Mouse (Mus musculus): Measurements from ENCODE around the gene Calhm3. TPM values are rescaled to one million over a fixed set of nuclear protein-coding genes. Genes with fewer than 3 reads are reported as not detected.

The Calhm3 gene
- polyA plus RNA-seq, 1 experiment from 2014 or later, result not detected

DNA sequence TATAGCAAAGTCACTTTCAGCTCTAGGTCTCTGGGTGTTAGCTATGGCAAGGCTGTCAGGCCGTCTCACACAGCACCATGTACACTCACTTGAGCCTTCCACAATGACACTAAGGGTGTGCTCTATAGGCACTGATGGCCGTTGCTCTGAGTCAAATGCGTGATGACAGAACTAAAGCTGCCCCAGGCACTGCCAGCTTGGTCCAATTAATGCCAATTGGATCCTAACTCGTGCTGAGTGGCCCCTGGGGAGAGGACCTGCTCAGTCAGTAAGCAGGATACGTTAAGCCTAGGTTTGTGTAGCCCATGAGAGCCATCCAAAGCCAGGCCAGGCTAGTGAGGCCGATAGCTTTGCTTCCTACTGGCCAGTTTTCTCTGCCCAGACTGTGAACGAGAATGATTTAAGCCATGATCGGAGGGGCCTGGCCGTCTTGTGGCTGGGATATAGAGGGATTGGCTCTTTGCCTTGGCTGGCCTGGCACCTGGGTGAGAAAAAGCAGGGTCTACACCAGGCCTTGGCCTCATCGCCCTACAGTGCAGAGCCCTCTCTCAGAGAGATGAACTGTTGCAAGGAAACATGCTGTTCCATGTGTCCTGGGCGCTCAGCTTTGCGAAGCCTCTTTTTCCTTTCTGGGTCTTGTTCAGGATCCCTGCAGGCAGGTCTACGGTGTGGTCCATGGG lies 41.2 kb upstream of the Calhm3 start:
- no peak overlapping the region for H3K4me2 ChIP-seq (replicated peaks; ENCODE audit: low read depth)
- H3K27me3 ChIP-seq (ENCODE audit: control insufficient read depth, insufficient read depth, low read length), result no peaks in the 10 kb centered on the region
- H3K27ac ChIP-seq (replicated peaks), result no peak overlapping the region
- H3K9ac ChIP-seq (ENCODE audit: low read length), result no peak overlapping the region
- no peak for DNase-seq (ENCODE audit: low spot score)
- no peak for TF ChIP-seq EP300 (optimal IDR thresholded peaks at IDR 0.05)
- TF ChIP-seq CTCF (IDR thresholded peaks at IDR 0.05; ENCODE audit: low read depth), result no peak
- no peaks in the 10 kb centered on the region for H3K9me3 ChIP-seq (ENCODE audit: control insufficient read depth, low read length)
- H3K4me1 ChIP-seq (replicated peaks; ENCODE audit: control insufficient read depth, insufficient read depth), result 0 out of 2 replicates have a peak, but pooled peaks cover 2% of the 10 kb centered on the region
- no peaks in the 10 kb centered on the region for H3K36me3 ChIP-seq (ENCODE audit: control insufficient read depth, insufficient read depth, low read length)
- ATAC-seq (ENCODE audit: low FRiP score, low TSS enrichment), result no peak
- H3K4me3 ChIP-seq (ENCODE audit: low read depth, low read length), result no peak overlapping the region
- WGBS, result 80% methylated on average over 13 of the region's 13 CpGs

DNA sequence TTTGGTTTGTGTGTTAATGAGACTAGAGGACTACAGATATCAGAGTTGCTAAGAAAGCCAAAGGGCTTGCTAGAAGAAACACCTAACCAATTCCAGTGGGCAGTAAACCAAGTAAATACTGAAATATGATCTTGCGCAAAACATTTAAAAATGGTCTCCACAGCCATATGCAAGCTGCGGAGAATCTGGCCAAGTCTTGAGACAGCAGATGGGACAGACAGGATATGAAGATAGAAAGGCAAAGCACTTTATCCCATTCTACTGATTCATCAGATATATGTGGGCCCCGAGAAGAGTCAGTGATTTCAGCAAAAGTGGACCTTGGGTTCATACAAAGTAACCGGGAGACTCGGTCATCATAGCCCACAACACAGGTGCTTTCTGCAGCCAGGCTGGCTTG lies 34.6 kb upstream of the Calhm3 start:
- ATAC-seq (ENCODE audit: low FRiP score, low TSS enrichment) (no peak), DNase-seq (ENCODE audit: low spot score) (no peak)
- H3K27me3 ChIP-seq (ENCODE audit: control insufficient read depth, insufficient read depth, low read length), result no peaks in the 10 kb centered on the region
- H3K27ac ChIP-seq (replicated peaks), result no peak overlapping the region
- no peaks in the 10 kb centered on the region for H3K4me1 ChIP-seq (replicated peaks; ENCODE audit: control insufficient read depth, insufficient read depth)
- H3K36me3 ChIP-seq (ENCODE audit: control insufficient read depth, insufficient read depth, low read length), result no peaks in the 10 kb centered on the region
- 91% methylated on average over 5 of the region's 5 CpGs for WGBS
- H3K4me2 ChIP-seq (replicated peaks; ENCODE audit: low read depth), result no peak overlapping the region
- H3K9me3 ChIP-seq (ENCODE audit: control insufficient read depth, low read length), result no peaks in the 10 kb centered on the region
- TF ChIP-seq EP300 (optimal IDR thresholded peaks at IDR 0.05) (no peak), CTCF (IDR thresholded peaks at IDR 0.05; ENCODE audit: low read depth) (no peak)
- H3K9ac ChIP-seq (ENCODE audit: low read length), result no peak overlapping the region
- no peak overlapping the region for H3K4me3 ChIP-seq (ENCODE audit: low read depth, low read length)

DNA sequence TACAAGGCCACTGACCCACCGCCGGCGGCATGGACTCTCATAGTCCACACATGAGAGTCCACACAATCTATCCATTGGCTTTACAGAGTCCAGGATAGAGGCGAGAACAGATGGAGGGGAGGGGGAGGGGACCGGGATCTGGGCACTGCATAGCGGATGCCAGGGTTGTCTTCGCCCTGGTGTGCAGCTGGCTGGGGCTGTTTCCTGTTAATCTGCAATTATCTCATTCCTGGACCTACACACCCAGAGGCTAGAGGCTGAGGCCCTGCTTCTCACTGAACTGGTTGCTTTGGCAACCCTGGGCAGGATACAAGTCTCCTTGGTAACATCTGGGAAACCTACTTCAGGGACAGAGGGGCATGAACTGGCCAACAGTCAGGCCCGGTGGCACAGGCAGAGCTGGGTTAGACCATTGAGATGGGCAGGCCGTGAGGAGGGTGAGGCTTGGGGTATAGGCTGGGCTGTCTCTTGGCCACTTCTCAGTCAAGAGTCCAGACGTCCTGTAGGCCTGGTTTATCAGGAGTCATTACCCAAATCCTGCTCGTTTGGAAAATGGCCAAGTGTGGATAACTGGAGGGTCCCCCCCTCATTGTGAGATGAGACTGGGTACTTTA lies 31.1 kb upstream of the Calhm3 start:
- no peak for TF ChIP-seq CTCF (IDR thresholded peaks at IDR 0.05; ENCODE audit: low read depth)
- TF ChIP-seq EP300 (optimal IDR thresholded peaks at IDR 0.05), result no peak
- H3K36me3 ChIP-seq (ENCODE audit: control insufficient read depth, insufficient read depth, low read length), result no peaks in the 10 kb centered on the region
- peak; percentile 50; the same call in 1 of the 2 replicates for ATAC-seq (ENCODE audit: low FRiP score, low TSS enrichment)
- H3K27ac ChIP-seq (replicated peaks), result 0 out of 2 replicates have a peak overlapping the region, but pooled peaks have one; percentile 18
- no peak overlapping the region for H3K9ac ChIP-seq (ENCODE audit: low read length)
- 78% methylated on average over 11 of the region's 11 CpGs for whole genome bisulfite sequencing
- no peak overlapping the region for H3K4me3 ChIP-seq (ENCODE audit: low read depth, low read length)
- H3K27me3 ChIP-seq (ENCODE audit: control insufficient read depth, insufficient read depth, low read length), result no peaks in the 10 kb centered on the region
- no peaks in the 10 kb centered on the region for H3K4me1 ChIP-seq (replicated peaks; ENCODE audit: control insufficient read depth, insufficient read depth)
- no peak overlapping the region for H3K4me2 ChIP-seq (replicated peaks; ENCODE audit: low read depth)
- no peaks in the 10 kb centered on the region for H3K9me3 ChIP-seq (ENCODE audit: control insufficient read depth, low read length)
- DNase-seq (ENCODE audit: low spot score), result no peak

DNA sequence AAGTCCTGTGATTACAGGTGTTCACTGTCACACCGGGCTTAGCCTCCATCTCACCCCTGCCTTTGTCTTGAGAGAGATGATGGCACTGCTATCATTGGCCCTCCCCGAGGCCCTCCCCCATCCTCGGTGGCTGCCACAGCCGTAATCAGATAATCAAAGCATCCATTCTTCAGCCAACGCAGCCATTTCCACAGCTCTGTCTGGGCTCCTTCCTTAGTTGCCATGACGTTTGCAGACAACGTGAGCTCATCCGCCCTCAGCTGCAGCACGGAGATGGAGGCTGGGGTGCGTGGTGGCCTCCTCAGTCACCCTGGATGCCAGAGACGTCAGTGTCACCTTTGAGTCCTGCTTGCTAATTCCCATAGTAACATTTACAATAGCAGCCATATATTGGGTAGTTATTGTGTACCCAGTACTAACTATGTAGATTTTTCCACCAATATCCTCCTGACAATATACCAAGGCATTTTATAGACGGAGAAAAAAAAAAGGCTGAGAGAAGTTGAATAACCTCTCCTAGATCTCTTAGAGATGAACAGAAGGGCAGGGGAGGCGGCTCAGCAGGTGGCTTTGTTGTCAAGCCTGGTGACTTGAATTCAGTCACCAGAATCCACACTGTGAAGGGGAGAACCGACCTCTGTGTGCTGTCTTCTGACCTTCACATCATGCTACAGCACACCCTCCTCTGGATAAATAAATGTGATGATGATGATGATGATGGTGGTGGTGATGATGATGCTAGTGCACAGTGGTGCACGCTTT lies 29.1 kb upstream of the Calhm3 start:
- no peak for ATAC-seq (ENCODE audit: low FRiP score, low TSS enrichment)
- no peaks in the 10 kb centered on the region for H3K27me3 ChIP-seq (ENCODE audit: control insufficient read depth, insufficient read depth, low read length)
- H3K4me3 ChIP-seq (ENCODE audit: low read depth, low read length), result no peak overlapping the region
- no peak overlapping the region for H3K4me2 ChIP-seq (replicated peaks; ENCODE audit: low read depth)
- H3K4me1 ChIP-seq (replicated peaks; ENCODE audit: control insufficient read depth, insufficient read depth), result no peaks in the 10 kb centered on the region
- TF ChIP-seq EP300 (optimal IDR thresholded peaks at IDR 0.05) (no peak), CTCF (IDR thresholded peaks at IDR 0.05; ENCODE audit: low read depth) (no peak)
- H3K36me3 ChIP-seq (ENCODE audit: control insufficient read depth, insufficient read depth, low read length), result no peaks in the 10 kb centered on the region
- H3K9me3 ChIP-seq (ENCODE audit: control insufficient read depth, low read length), result no peaks in the 10 kb centered on the region
- H3K9ac ChIP-seq (ENCODE audit: low read length), result no peak overlapping the region
- no peak for DNase-seq (ENCODE audit: low spot score)
- WGBS, result 48% methylated on average over 15 of the region's 15 CpGs
- no peak overlapping the region for H3K27ac ChIP-seq (replicated peaks)

DNA sequence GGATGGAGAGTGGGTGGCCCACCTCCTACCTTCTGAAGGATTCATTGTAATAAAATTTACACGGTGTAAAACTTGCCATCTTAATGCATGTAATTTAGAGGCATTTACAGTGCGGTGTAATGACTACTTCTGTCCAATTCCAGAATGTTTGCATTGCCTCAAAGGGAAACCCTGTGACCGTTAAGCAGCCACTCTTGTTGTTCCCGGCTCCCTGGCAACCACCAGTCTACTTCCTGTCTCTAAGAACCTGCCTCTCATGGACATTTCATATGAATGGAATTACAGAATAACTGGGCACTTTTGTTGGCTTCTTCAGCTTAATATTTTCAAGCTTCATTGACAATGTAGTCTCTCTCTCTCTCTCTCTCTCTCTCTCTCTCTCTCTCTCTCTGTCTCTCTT lies 27.2 kb upstream of the Calhm3 start:
- Histone ChIP-seq H3K36me3 (ENCODE audit: control insufficient read depth, insufficient read depth, low read length) (no peaks in the 10 kb centered on the region), H3K4me3 (ENCODE audit: low read depth, low read length) (no peak overlapping the region), H3K9ac (ENCODE audit: low read length) (no peak overlapping the region), H3K27me3 (ENCODE audit: control insufficient read depth, insufficient read depth, low read length) (no peaks in the 10 kb centered on the region), H3K9me3 (ENCODE audit: control insufficient read depth, low read length) (no peaks in the 10 kb centered on the region), H3K27ac (replicated peaks) (no peak overlapping the region), H3K4me1 (replicated peaks; ENCODE audit: control insufficient read depth, insufficient read depth) (no peaks in the 10 kb centered on the region), H3K4me2 (replicated peaks; ENCODE audit: low read depth) (no peak overlapping the region)
- DNase-seq (ENCODE audit: low spot score), result no peak
- ATAC-seq (ENCODE audit: low FRiP score, low TSS enrichment), result no peak
- TF ChIP-seq CTCF (IDR thresholded peaks at IDR 0.05; ENCODE audit: low read depth), result no peak
- TF ChIP-seq EP300 (optimal IDR thresholded peaks at IDR 0.05), result no peak
- 54% methylated on average over 4 of the region's 4 CpGs for WGBS
